Comparison of ENCODE assay signal across 7 mouse cellular contexts in the genomic region with DNA sequence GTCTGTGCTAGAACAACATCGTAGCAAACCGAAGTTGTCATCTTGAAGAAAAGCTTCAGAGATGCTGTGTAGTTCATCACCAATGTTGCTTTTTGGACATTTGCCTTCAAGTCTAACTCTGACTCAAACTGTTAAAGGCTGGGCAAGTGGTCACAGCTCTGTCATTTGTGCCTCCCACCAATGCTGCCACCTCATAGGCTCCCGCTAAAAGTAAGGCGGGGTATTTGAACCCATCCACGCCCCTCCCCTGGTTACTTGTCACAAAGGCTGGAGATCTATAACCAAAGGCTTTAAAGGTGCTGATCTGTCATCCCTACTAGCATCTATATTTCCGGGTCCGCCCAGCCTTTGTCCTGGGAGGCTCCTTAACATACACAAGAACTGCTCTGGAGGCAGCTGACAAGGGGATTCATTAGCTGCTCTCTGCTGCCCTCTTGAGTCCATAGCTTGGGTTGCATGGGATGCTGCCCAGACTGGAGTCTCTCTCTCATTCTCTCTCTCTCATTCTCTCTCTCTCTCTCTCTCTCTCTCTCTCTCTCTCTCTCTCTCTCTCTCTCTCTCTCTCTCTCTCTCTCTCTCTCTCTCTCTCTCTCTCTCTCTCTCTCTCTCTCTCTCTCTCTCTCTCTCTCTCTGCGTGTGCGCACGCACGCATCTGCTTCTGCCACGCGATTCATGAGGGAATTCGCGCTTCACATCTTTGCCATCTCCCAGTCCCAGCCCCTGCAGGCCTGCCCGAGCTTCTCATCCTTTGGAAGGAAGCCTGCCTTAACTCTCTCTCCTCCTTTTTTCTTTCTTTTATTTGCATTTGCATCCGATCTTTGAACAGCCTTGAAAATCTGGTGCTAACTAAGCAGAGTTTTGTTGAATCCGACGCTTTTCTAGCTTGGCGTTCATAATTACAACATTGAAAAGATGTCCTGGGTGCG. TPM values are rescaled to one million over a fixed set of nuclear protein-coding genes. Genes with fewer than 3 reads are reported as not detected.
DNase-seq lines count a peak whose midpoint lies in the region; ATAC-seq and TF ChIP-seq lines count a peak whose summit lies in the region.

No protein-coding gene starts in this region.

- TF ChIP-seq CTCF in gastrocnemius, adult 2 months (IDR thresholded peaks at IDR 0.05), result peak; percentile 72

- H3K27ac ChIP-seq in gastrocnemius, adult 2 months, result no peak overlapping the region

- peak; percentile 82 for ATAC-seq in activated CD4-positive, CD25-positive, alpha-beta regulatory T cell, adult 4 months

- intact Hi-C loops in gastrocnemius, adult 2 months (cut with DNase I), result no loop called here

- H3K4me3 ChIP-seq in gastrocnemius, adult 2 months, result no peak overlapping the region

- DNase-seq in cerebellum, postnatal 4 days (ENCODE audit: low spot score in 2 of 2), result peak; percentile 64 to 82
- peak; percentile 68 for DNase-seq in gastrocnemius, adult 2 months
- DNase-seq in induced T-regulatory cell, adult 2 months (ENCODE audit: low read depth), result peak; percentile 85
- DNase-seq in left cerebral cortex, adult 8-10 months (ENCODE audit: low spot score in 2 of 2), result peak; percentile 22 to 70
- peak; percentile 93 for DNase-seq in mesoderm, embryonic 11.5 days (ENCODE audit: low read depth, low spot score)
- DNase-seq in right cerebral cortex, postnatal 36 days (ENCODE audit: low spot score in 2 of 2), result peak; percentile 55 to 70

RNA-seq across cellular contexts. Expression of gene Btf3, which starts 17.7 kb away (rescaled TPM):
- polyA plus RNA-seq in activated CD4-positive, CD25-positive, alpha-beta regulatory T cell, adult 4 months (2017; shearing (Covaris generic)), result 1,000 to 10,000 TPM in 1 of 2 experiments, 100 to 1,000 TPM in 1; 915 to 1,034 TPM
- total RNA-seq in gastrocnemius, adult 2 months (2021), result 100 to 1,000 TPM; 221 to 236 TPM
- total RNA-seq in left cerebral cortex, adult 8-10 months (2022), result 100 to 1,000 TPM; 167 to 188 (median 185) TPM

RNA-seq across cellular contexts. Expression of gene Gm21976, which starts 19.4 kb away (rescaled TPM):
- not detected for polyA plus RNA-seq in activated CD4-positive, CD25-positive, alpha-beta regulatory T cell, adult 4 months (2017; shearing (Covaris generic))
- total RNA-seq in gastrocnemius, adult 2 months (2021), result not detected
- total RNA-seq in left cerebral cortex, adult 8-10 months (2022), result not detected

RNA-seq across cellular contexts. Expression of gene Ankra2, which starts 36.2 kb away (rescaled TPM):
- 10 to 100 TPM; 23.1 to 24.9 TPM for polyA plus RNA-seq in activated CD4-positive, CD25-positive, alpha-beta regulatory T cell, adult 4 months (2017; shearing (Covaris generic))
- total RNA-seq in gastrocnemius, adult 2 months (2021), result 10 to 100 TPM; 14.1 to 17.0 TPM
- 10 to 100 TPM; 43.8 to 48.6 (median 47.9) TPM for total RNA-seq in left cerebral cortex, adult 8-10 months (2022)

RNA-seq across cellular contexts. Expression of gene Utp15, which starts 36.3 kb away (rescaled TPM):
- 10 to 100 TPM; 23.8 to 26.9 TPM for polyA plus RNA-seq in activated CD4-positive, CD25-positive, alpha-beta regulatory T cell, adult 4 months (2017; shearing (Covaris generic))
- 1 to 10 TPM; 4.0 to 5.4 TPM for total RNA-seq in gastrocnemius, adult 2 months (2021)
- 10 to 100 TPM; 22.1 to 25.2 (median 24.3) TPM for total RNA-seq in left cerebral cortex, adult 8-10 months (2022)

RNA-seq across cellular contexts. Expression of gene Foxd1, which starts 54.9 kb away (rescaled TPM):
- polyA plus RNA-seq in activated CD4-positive, CD25-positive, alpha-beta regulatory T cell, adult 4 months (2017; shearing (Covaris generic)), result not detected
- total RNA-seq in gastrocnemius, adult 2 months (2021), result under 1 TPM in 1 of 2 experiments, not detected in 1; 0.05 TPM
- total RNA-seq in left cerebral cortex, adult 8-10 months (2022), result 1 to 10 TPM; 1.3 to 1.6 (median 1.5) TPM
